Mouse (Mus musculus): ENCODE measurements at regions not wholly inside any gene's neighbourhood (a gene's known extent, or its start where the extent isn't known, plus 50 kb on each side); places are given as distances from the start of the nearest gene placed in this dataset.

DNA sequence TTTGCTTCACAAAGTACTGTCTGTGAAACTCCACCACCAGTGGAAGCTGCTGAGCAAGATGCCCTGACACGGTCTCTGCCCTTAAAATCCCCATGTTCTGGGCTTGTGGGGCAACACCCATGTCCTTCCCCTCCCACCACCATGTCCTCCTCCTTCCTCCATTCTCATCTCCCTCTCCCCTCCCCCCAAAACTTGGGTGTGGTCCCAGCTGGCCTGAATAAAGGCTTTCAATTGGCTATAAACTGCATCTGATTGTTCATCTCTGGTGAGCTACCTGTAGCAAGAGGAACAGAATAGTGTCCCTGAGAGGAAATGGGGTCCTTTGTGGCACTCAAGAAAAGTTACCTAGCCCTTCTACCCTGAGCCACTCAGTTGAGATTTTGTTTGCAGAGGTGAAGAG, 91.8 kb downstream of the Slc16a9 start:
- WGBS = 95% methylated on average over 1 of the region's 1 CpGs
- ATAC-seq = no peak

DNA sequence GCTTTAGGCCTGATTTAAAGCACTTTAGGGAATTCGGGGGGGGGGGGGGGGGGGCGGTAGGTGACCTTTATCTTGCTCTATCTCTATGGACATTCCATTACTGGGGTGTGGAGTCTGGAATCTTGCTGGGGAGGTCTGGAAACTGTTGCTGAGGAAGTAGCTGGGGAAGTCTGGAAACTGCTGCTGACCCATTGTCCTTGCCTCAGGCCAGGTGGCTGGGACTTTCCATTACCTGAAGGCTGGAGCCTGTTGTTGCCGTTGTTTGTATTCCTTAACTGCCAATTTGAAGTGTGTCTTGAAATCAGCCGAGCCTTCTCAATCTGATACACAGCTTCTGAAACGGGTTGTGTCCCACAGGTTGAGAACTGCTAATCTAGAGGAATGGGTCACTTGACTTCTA, 80.9 kb upstream of the Fam13c start:
- H3K4me3 ChIP-seq (ENCODE audit: low read length) = no peak overlapping the region
- no peak for ATAC-seq
- WGBS = 75% methylated on average over 5 of the region's 5 CpGs

More for the DNA sequence above, 91.8 kb downstream of the Slc16a9 start:
- Histone ChIP-seq H3K36me3 (ENCODE audit: control insufficient read depth, insufficient read depth, low read length) (no peaks in the 10 kb centered on the region), H3K27me3 (replicated peaks; ENCODE audit: control insufficient read depth, insufficient read depth, low read length) (no peaks in the 10 kb centered on the region), H3K4me3 (ENCODE audit: low read length) (no peak overlapping the region), H3K27ac (ENCODE audit: low read depth, low read length) (no peak overlapping the region), H3K9ac (ENCODE audit: low read depth, low read length) (no peak overlapping the region), H3K4me1 (ENCODE audit: control insufficient read depth, insufficient read depth, low read depth, low read length) (no peaks in the 10 kb centered on the region), H3K9me3 (ENCODE audit: control insufficient read depth, low read length) (peaks cover 5% of the 10 kb centered on the region), H3K4me2 (ENCODE audit: low read length) (no peak overlapping the region)

DNA sequence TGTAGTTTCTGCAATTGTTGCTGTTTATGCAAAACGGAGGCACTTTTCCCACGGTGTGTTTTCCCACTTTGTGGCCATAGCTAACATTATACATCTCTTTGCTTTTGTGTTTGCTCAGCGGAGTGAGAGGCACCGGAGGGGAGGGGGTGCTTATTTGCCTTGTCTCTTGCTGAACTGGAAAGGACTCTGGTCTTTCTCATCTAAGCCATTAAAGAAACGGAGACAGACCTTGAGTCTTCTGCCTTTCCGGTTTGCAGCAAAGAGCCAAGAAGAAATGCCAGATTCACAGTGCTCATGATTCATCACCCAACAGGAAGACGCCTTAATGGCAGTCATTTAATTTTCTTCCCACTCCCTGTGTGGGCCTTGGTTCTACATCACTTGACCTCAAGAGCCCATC, 80.4 kb upstream of the Fam13c start:
- Histone ChIP-seq H3K27ac (ENCODE audit: low read depth, low read length) (no peak overlapping the region), H3K4me2 (ENCODE audit: low read length) (no peak overlapping the region), H3K9me3 (ENCODE audit: control insufficient read depth, low read length) (no peaks in the 10 kb centered on the region), H3K27me3 (replicated peaks; ENCODE audit: control insufficient read depth, insufficient read depth, low read length) (no peaks in the 10 kb centered on the region), H3K36me3 (ENCODE audit: control insufficient read depth, insufficient read depth, low read length) (no peaks in the 10 kb centered on the region), H3K4me3 (ENCODE audit: low read length) (no peak overlapping the region), H3K9ac (ENCODE audit: low read depth, low read length) (no peak overlapping the region), H3K4me1 (ENCODE audit: control insufficient read depth, insufficient read depth, low read depth, low read length) (no peaks in the 10 kb centered on the region)
- WGBS = 56% methylated on average over 7 of the region's 7 CpGs
- ATAC-seq = no peak

More for the DNA sequence above, 80.9 kb upstream of the Fam13c start:
- no peaks in the 10 kb centered on the region for H3K4me1 ChIP-seq (ENCODE audit: control insufficient read depth, insufficient read depth, low read depth, low read length)
- H3K27ac ChIP-seq (ENCODE audit: low read depth, low read length) = no peak overlapping the region
- no peaks in the 10 kb centered on the region for H3K9me3 ChIP-seq (ENCODE audit: control insufficient read depth, low read length)
- no peaks in the 10 kb centered on the region for H3K27me3 ChIP-seq (replicated peaks; ENCODE audit: control insufficient read depth, insufficient read depth, low read length)
- H3K36me3 ChIP-seq (ENCODE audit: control insufficient read depth, insufficient read depth, low read length) = no peaks in the 10 kb centered on the region
- H3K9ac ChIP-seq (ENCODE audit: low read depth, low read length) = no peak overlapping the region
- H3K4me2 ChIP-seq (ENCODE audit: low read length) = no peak overlapping the region

DNA sequence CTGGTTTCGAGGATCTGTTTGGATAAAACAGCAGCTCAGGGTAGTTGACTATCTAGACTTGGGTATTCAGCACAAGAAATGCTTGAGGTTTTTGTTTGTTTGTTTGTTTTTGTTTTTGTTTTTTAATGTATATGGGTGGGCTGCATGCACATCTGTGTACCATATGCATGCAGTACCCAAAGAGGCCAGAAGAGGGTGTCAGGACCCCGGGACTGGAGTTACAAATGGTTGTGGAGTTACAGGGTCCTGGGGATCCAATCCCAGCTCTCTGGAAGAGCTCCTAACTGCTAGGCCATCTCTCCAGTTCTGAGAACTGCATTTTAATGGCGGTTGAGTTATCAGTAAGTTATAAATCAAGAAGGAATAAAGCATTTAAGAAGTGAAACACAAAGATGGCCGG, 77.2 kb upstream of the Fam13c start:
- H3K27me3 ChIP-seq (replicated peaks; ENCODE audit: control insufficient read depth, insufficient read depth, low read length) = no peaks in the 10 kb centered on the region
- ATAC-seq = no peak
- no peaks in the 10 kb centered on the region for H3K36me3 ChIP-seq (ENCODE audit: control insufficient read depth, insufficient read depth, low read length)
- H3K27ac ChIP-seq (ENCODE audit: low read depth, low read length) = no peak overlapping the region
- H3K9me3 ChIP-seq (ENCODE audit: control insufficient read depth, low read length) = no peaks in the 10 kb centered on the region
- no peak overlapping the region for H3K4me2 ChIP-seq (ENCODE audit: low read length)
- WGBS = 78% methylated on average over 4 of the region's 4 CpGs
- no peak overlapping the region for H3K9ac ChIP-seq (ENCODE audit: low read depth, low read length)
- no peaks in the 10 kb centered on the region for H3K4me1 ChIP-seq (ENCODE audit: control insufficient read depth, insufficient read depth, low read depth, low read length)
- H3K4me3 ChIP-seq (ENCODE audit: low read length) = no peak overlapping the region

DNA sequence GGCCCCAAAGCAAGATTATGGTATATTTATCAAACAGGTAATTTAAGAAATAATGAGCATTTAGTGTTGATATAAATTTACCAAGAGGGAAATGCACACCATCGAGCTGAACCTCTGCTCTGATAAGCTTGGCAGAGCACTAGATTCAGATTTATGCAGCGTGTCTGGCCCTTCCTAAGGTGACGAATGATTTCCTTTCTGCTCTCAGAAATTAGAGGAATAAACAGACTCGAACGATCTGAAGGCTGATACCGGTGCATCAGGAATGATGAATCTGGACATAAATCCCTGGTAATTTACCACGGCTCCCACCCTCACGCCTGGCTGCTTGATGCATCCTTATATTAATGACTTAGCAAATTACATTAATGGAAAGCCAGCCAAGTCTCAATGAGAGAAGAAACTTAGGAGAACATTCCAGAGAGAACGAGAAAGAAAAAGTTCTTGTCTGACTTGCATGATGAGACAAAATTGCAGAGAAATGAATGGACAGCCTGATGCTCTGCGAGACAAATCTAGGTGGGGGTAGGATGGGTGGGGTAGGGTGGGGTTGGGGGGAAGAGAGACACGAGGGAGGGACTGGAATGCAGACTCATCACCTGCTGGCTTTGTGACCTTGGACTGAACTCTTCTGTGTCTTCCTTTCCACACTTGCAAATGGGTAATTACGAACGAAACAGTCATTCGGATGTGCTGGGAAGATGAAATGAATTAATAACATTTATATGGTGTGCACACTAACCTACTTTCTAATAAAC, 75.9 kb upstream of the Fam13c start:
- 52% methylated on average over 14 of the region's 14 CpGs for WGBS
- Histone ChIP-seq H3K4me3 (ENCODE audit: low read length) (no peak overlapping the region), H3K27me3 (replicated peaks; ENCODE audit: control insufficient read depth, insufficient read depth, low read length) (no peaks in the 10 kb centered on the region), H3K36me3 (ENCODE audit: control insufficient read depth, insufficient read depth, low read length) (no peaks in the 10 kb centered on the region), H3K9ac (ENCODE audit: low read depth, low read length) (no peak overlapping the region), H3K4me2 (ENCODE audit: low read length) (no peak overlapping the region), H3K27ac (ENCODE audit: low read depth, low read length) (no peak overlapping the region), H3K9me3 (ENCODE audit: control insufficient read depth, low read length) (no peaks in the 10 kb centered on the region), H3K4me1 (ENCODE audit: control insufficient read depth, insufficient read depth, low read depth, low read length) (no peaks in the 10 kb centered on the region)
- no peak for ATAC-seq

DNA sequence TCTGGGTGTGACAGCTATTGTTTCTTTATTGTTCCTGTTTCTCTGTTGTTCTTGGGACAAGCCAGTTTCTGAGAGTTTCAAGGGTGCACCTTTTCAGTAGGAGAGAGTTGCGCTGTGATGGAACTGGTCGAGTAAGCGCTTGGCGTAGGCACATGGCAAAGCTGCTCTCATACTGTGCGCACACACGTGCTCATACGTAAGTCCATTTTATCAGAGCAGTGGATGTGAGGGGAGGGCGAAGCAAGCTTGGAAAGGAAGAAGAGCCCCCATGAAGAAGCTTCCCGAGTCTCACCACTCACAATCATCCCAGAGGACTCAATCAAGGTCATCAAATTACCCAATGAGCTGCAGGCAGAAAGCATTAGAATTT, 75.3 kb upstream of the Fam13c start:
- no peak overlapping the region for H3K4me3 ChIP-seq (ENCODE audit: low read length)
- no peaks in the 10 kb centered on the region for H3K4me1 ChIP-seq (ENCODE audit: control insufficient read depth, insufficient read depth, low read depth, low read length)
- no peak overlapping the region for H3K4me2 ChIP-seq (ENCODE audit: low read length)
- H3K27me3 ChIP-seq (replicated peaks; ENCODE audit: control insufficient read depth, insufficient read depth, low read length) = no peaks in the 10 kb centered on the region
- no peaks in the 10 kb centered on the region for H3K36me3 ChIP-seq (ENCODE audit: control insufficient read depth, insufficient read depth, low read length)
- 86% methylated on average over 9 of the region's 9 CpGs for WGBS
- H3K9ac ChIP-seq (ENCODE audit: low read depth, low read length) = no peak overlapping the region
- H3K27ac ChIP-seq (ENCODE audit: low read depth, low read length) = no peak overlapping the region
- ATAC-seq = no peak
- H3K9me3 ChIP-seq (ENCODE audit: control insufficient read depth, low read length) = no peaks in the 10 kb centered on the region

DNA sequence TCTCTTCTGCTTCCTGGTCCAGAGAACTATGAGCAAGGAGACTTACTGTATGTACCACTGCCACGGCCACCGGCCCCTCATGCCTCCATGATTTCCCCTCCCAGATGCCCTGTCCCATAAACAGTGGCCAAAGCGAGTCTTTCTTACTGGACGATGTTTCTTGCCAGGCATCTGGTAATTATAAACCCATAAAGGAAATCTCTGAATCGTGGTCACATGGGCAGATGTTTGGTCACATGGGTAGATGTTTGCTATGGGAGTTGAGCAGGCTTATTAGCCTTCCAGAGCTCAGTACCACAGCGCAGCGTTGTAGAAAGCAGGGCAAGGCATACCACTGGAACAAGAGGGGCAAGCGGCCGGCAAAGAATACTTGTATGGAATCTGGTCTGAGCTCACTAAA, 74.8 kb upstream of the Fam13c start:
- Histone ChIP-seq H3K9me3 (ENCODE audit: control insufficient read depth, low read length) (no peaks in the 10 kb centered on the region), H3K4me1 (ENCODE audit: control insufficient read depth, insufficient read depth, low read depth, low read length) (no peaks in the 10 kb centered on the region), H3K9ac (ENCODE audit: low read depth, low read length) (no peak overlapping the region), H3K27ac (ENCODE audit: low read depth, low read length) (no peak overlapping the region), H3K27me3 (replicated peaks; ENCODE audit: control insufficient read depth, insufficient read depth, low read length) (no peaks in the 10 kb centered on the region), H3K4me3 (ENCODE audit: low read length) (no peak overlapping the region), H3K36me3 (ENCODE audit: control insufficient read depth, insufficient read depth, low read length) (no peaks in the 10 kb centered on the region), H3K4me2 (ENCODE audit: low read length) (no peak overlapping the region)
- WGBS = 89% methylated on average over 9 of the region's 9 CpGs
- ATAC-seq = no peak

DNA sequence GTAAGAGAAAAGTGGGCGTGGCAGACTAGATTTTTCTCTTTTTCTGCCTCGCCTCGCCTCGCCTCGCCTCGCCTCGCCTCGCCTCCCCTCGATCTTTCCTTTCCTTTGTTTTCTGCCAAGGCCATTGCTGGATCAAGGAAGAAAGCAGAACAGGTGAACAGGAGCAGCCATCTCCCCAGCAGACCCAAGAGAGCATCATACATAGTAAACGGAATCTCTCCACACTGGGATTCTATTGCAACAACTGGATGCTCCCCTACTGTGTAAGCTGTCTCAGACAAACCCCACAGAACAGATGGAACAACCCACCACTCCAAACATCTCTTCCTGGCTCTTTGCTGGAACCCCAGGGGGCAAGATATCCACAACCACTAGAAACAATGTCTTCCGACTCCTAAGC, 72.4 kb upstream of the Fam13c start:
- 70% methylated on average over 11 of the region's 11 CpGs for WGBS
- no peak for ATAC-seq
- H3K9me3 ChIP-seq (ENCODE audit: control insufficient read depth, low read length) = no peaks in the 10 kb centered on the region
- H3K9ac ChIP-seq (ENCODE audit: low read depth, low read length) = no peak overlapping the region
- no peak overlapping the region for H3K4me2 ChIP-seq (ENCODE audit: low read length)
- no peaks in the 10 kb centered on the region for H3K4me1 ChIP-seq (ENCODE audit: control insufficient read depth, insufficient read depth, low read depth, low read length)
- H3K27me3 ChIP-seq (replicated peaks; ENCODE audit: control insufficient read depth, insufficient read depth, low read length) = no peaks in the 10 kb centered on the region
- no peak overlapping the region for H3K27ac ChIP-seq (ENCODE audit: low read depth, low read length)
- H3K4me3 ChIP-seq (ENCODE audit: low read length) = no peak overlapping the region
- no peaks in the 10 kb centered on the region for H3K36me3 ChIP-seq (ENCODE audit: control insufficient read depth, insufficient read depth, low read length)

DNA sequence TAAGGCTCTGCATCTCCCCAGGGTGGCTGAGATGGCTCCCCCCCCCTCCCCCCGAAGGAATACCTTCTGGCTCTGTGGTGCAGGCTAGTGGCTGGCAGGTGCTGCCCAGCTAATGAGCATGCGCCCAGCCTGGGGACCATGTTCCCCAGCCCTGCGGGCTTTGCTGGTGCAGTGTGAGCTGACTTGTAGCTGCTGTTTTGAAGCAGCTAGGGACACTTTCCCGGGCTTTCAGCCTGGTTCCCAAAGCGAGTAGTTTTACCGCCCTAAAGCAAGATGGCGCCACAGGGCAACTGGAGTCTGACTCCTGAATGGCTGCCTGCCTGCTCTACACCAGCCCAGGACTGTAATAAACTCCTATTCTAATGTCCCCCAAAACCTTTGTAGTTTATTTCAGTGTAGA, 71.6 kb upstream of the Fam13c start:
- Histone ChIP-seq H3K27ac (ENCODE audit: low read depth, low read length) (no peak overlapping the region), H3K9me3 (ENCODE audit: control insufficient read depth, low read length) (no peaks in the 10 kb centered on the region), H3K36me3 (ENCODE audit: control insufficient read depth, insufficient read depth, low read length) (no peaks in the 10 kb centered on the region), H3K4me2 (ENCODE audit: low read length) (no peak overlapping the region), H3K4me1 (ENCODE audit: control insufficient read depth, insufficient read depth, low read depth, low read length) (no peaks in the 10 kb centered on the region), H3K27me3 (replicated peaks; ENCODE audit: control insufficient read depth, insufficient read depth, low read length) (no peaks in the 10 kb centered on the region), H3K4me3 (ENCODE audit: low read length) (no peak overlapping the region), H3K9ac (ENCODE audit: low read depth, low read length) (no peak overlapping the region)
- ATAC-seq = peak; percentile 78
- 22% methylated on average over 7 of the region's 7 CpGs for WGBS
